Mouse (Mus musculus): ENCODE measurements around the gene Ginm1.

The Ginm1 gene

DNA sequence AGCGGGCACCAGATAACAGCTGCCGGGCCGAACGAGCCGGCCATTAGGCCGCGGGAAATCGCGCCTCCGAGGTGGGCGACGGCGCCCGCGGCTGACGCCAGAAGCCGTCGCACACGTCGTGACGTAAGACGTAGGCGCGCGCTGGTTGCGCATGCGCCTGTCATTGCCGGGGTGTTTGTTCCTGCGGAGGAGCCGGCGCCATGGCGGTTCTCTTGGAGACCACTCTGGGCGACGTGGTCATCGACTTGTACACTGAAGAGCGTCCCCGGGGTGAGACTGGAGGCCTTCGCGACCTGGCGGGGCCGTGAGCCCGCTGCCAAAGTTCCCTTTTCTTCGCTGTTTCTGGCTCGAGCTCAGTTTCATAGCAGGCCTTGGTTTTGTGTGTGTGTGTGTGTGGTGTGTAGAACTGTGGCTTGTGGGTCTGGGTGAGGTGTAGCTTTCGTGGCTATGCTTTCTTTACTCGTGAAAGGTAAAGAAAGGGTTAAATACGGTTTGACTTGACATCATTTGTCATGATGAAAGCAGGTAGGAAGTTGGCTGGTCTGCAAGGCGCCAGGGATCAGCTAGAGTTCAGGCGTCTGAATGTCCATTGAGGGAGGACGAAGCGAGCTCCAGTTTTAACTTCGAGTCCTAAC, at the start of gene Ginm1, which contains the start of gene Ppil4:
Ginm1 (minus strand) TSS at position 74 of the 635 bp plus-strand sequence.
Ppil4 (plus strand) TSS at position 141 of the 635 bp plus-strand sequence.
- DNase-seq (ENCODE audit: low spot score in 2 of 2): peak; percentile 70 to 85

- peak; percentile 3 to 32 for DNase-seq (ENCODE audit: low spot score in 2 of 2)
Observed at GRCm38 (mm10) chr10:7841571-7842080, 49.0 kb upstream of the Ginm1 start.

DNA sequence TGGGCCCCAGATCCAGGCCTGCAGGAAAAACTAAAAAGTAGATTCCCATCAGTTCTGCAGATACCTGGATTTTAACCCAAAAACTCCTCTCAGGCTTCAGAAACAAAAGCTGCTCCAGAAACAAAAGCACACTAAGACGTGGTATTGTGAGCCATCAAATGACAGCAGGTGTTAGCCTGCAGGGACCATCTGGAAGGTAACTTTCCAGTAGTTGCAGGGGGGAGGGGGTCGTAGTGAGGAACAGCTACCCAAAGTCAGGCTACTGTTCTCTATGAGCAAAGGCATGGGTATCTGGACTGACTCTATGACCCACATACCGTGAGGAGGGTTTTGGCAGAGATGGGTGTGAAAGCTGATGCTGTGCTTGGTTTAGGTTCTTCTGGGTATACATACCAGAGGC, 48.2 kb upstream of the Ginm1 start:
- DNase-seq (ENCODE audit: low spot score in 2 of 2): no peak

- no peak for DNase-seq (ENCODE audit: low spot score in 2 of 2)
Observed at GRCm38 (mm10) chr10:7840353-7840733, 47.7 kb upstream of the Ginm1 start.

DNA sequence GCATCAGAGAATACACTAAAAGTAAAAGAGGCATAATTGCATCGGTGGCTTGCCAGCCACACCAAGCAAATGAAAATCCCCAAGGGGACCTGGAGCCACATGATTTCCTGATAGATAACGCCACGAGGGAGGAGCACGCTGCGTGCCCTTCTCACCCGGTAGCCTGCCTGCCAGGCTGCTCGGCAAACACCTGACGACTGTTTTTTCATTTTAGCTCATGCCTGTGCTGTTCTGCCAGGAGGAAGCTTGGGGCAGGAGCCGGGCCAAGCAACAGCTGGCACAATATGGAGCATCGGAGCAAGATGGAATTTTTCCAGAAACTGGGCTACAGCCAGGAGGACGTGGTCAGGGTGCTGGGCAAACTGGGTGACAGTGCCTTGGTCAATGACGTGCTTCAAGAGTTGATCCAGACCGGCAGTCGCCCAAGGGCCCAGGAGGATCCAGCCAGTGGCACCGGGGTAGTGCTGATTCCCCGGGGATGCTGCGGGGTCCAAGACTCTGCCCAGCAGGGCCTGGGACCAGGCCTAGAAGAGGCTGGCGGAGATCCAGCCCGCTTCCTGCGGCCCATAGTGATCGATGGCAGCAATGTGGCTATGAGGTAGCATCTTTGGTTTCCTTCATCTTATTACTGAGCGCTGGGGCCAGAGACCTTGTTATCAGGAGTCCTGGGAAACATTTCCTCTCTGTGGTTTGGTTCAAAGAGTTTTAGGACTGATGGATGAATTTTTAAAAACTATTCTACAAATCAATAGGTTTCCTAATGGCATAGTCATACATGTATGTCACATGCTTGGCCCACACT, 47.1 kb upstream of the Ginm1 start:
- DNase-seq (ENCODE audit: low spot score in 2 of 2): no peak

GRCm38 (mm10) chr10:7838874-7839421, 46.3 kb upstream of the Ginm1 start:
- DNase-seq (ENCODE audit: low spot score in 2 of 2): no peak

DNA sequence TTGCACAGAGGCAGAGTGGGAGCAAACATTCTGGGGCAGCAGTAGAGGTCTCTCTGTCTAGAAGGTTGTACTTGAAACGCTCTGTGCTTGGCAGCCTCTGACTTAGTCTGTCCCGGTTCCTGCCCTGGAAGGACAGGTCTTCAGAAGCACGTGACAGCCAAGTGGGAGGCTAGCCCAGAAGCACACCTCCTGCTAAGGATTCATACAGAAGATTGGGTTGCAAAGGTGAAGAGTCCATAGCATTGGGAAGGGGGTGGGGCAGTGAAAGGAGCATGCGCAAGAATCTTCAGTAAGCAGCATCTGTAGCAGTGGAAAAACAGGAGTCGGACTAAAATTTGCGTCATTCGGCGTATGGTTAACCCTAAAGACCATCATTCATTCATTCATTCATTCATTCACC, 45.4 kb upstream of the Ginm1 start:
- no peak for DNase-seq (ENCODE audit: low spot score in 2 of 2)

DNA sequence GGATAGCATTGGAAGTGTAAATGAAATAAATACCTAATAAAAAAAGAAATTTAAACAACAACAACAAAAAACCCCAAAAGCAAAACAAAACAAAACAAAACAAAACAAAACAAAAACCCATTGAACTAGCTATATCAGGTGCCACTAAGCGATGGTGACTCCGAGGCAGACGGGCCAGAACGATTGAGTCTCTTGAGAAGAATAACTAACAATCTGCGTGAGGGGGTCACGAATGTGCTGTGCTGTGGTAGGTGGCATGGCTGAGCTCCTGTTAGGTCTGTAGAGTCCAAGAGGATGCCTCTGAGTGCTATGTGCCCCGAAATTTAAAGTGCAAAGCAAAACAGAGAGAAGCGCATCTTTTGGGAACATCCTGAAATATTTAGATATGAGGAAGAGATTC, 44.8 kb upstream of the Ginm1 start:
- no peak for DNase-seq (ENCODE audit: low spot score in 2 of 2)

DNA sequence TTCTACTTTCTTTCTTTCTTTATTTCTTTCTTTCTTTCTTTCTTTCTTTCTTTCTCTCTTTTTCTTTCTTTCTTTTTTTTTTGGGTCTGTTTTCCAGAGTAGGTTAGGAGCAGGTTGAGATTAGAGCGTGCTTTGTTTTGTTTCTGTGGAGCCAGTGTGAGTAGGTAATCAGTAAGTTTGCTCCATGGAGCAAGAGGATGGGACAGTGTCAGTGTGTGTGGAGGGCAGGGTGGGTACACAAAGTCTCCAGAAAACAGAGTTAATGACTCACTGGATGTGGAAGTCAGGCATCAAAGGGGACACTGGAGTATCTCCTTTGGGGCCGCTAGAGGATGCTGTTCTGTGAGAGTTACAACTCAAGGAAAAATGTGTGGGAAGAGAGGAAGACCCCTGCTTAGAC, 44.3 kb upstream of the Ginm1 start:
- no peak for DNase-seq (ENCODE audit: low spot score in 2 of 2)

- DNase-seq (ENCODE audit: low spot score in 2 of 2): no peak
Observed at GRCm38 (mm10) chr10:7834671-7835225, 42.1 kb upstream of the Ginm1 start.

DNA sequence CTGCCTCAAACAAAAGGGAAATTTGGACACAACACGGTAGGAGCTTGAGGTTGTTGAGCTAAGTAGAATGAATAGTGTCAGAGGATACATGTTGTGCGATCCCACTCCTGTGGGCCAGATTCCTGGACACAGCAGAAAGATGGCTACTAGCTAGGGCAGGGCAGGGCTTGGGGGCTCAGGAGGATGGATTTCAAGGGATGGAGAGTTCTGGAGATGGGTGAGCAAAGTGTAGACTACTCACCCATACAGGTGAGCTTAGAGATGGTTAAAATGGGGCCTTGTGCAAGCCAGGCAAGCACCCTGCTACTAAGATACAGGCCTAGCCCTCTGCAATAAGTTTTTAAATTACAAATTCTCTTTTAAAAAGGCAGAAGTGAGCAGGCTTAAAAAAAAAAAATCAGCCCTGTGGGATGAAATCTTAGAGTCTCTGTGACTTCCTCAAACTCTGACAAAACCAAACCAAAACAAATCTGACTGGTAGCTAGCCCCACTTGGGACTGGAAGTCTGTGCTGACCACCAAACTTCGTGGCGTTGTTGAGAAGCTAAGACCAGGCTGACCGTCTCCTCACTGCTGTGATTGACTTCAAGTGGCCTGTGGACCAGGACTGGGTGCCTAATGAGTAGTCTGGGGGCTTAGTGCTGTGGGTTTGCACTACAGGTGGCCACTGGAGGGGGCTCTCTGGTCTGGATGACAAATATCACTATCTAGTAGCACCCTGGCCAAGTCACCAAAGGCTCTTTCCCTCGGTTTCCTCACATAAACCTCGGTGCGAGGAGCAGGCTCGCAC, 40.9 kb upstream of the Ginm1 start:
- no peak for DNase-seq (ENCODE audit: low spot score in 2 of 2)

- DNase-seq (ENCODE audit: low spot score in 2 of 2): no peak
Observed at GRCm38 (mm10) chr10:7832171-7832676, 39.6 kb upstream of the Ginm1 start, which contains the start of gene Zc3h12d. Zc3h12d (plus strand) TSS chr10:7832470.

- DNase-seq (ENCODE audit: low spot score in 2 of 2): no peak
Observed at GRCm38 (mm10) chr10:7826106-7826505, 33.5 kb upstream of the Ginm1 start.

GRCm38 (mm10) chr10:7825281-7825665, 32.6 kb upstream of the Ginm1 start:
- no peak for DNase-seq (ENCODE audit: low spot score in 2 of 2)

DNA sequence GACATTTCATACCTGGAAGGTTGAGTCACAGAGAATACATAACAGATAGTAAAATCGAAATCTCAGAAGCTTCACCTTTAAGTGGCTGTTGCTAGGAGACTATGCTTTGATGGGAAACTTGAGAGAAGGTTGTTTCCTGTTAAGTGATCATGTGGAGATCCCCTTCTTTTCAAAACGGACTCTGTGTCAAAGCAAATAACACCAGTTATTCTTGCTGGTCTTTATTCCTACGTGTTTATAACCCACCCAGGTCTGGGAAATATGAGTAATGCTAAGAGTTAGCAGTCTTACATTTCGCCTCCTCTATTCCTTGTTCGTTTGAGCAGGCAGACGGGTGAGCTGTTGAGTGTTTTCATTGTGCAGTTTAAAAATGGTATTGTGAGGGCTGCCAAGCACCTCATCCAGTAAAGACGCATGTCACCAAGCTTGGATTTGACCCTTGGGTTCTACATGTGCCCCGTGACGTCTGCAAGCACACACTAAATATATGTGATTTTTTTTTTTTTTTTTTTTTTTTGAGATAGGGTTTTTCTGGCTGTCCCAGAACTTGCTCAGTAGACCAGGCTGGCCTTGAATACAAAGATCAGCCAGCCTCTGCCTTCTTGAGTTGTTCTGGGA, 32.1 kb upstream of the Ginm1 start:
- no peak for DNase-seq (ENCODE audit: low spot score in 2 of 2)

DNA sequence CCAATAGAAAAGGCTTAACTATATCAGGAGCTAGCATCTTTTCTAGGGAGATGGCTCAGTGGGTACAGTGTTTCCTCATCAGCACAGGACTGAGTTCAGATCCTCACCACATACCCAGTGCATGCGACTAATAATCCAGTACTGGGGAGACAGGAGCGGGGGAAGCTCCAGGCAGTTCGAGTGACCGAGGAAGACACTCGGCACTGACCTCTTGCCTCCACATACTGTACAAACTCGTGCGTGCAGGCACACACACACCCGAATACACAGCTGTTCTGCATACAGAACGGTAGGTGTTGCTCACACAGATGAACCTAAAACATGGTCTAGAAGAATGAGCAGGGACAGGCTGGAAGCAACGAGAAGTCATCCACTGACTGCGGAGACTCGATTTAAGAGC, 29.4 kb upstream of the Ginm1 start:
- DNase-seq (ENCODE audit: low spot score in 2 of 2): no peak

DNA sequence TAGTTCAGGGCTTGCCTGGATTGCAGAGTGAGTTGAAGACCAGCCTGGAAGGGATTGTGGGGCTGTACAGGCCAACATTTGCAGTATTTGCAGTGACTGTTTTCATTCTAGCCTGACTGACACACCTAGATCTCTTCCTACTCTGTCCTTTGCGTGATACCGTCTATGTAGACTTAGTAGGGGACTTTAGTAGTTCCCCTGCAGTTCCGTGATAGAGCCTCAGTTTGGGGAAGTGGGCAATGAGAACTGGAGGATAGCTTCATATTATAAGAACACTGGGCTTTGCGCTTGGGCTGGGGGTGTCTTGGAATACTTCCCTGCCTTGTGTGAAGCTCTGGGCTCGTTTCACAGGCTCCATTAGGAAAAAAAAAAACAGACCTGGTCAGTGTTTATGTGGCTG, 27.5 kb upstream of the Ginm1 start:
- DNase-seq (ENCODE audit: low spot score in 2 of 2): no peak

DNA sequence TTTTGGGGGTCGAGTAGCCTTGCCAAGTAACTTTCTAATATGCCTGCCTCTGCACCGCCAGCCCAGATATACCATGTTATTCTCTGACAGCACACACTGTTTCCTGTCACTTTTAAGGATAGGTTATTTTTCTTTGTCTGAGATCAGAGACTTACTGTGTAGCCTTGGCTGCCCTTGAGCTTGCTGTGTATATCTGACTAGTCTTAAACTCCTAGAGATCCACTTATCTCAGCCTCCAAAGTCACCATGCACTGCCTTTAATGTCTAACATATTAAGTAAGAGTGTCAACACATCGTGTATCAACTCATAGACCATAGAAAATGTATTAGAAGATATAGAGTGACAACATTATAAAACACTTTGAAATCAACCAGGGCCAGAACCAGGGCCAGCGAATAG, 27.0 kb upstream of the Ginm1 start:
- DNase-seq (ENCODE audit: low spot score in 2 of 2): no peak

DNA sequence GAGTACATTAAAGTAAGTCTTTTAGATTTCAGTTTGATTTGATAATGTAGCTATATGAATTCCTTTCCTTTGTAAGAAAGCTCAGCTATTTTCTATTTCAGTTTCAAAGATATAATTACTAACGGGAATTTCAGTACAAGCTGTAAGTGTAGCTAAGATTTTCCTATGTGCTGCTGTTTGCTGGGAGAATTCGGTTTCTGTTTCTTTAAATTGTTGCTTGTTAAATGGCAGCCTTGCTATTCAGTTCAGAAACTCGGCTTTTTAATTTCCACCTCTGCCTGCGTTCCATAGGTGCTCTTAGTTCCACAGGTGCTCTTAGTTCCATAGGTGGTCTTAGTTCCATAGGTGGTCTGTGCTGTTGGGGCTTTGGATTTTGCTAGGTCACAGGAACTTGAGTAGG, 26.5 kb upstream of the Ginm1 start:
- DNase-seq (ENCODE audit: low spot score in 2 of 2): no peak

DNA sequence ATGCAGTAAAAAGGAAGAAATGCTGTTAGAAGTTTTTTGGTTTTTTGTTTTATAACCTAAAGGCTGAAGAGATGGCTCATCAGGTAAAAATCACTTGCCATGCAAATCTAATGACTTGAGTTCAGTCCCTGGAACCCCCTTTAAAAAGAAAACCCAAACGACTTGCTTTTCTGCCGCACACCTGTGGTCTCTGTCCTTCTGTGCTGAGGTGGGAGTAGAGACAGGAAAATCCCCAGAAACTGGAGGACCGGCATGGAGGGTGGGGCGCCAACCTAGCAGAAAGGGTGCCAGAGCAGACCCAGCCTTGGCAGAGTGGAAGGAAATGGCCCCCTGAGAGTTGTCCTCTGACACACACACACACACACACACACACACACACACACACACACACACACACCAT, 26.1 kb upstream of the Ginm1 start:
- no peak for DNase-seq (ENCODE audit: low spot score in 2 of 2)

DNA sequence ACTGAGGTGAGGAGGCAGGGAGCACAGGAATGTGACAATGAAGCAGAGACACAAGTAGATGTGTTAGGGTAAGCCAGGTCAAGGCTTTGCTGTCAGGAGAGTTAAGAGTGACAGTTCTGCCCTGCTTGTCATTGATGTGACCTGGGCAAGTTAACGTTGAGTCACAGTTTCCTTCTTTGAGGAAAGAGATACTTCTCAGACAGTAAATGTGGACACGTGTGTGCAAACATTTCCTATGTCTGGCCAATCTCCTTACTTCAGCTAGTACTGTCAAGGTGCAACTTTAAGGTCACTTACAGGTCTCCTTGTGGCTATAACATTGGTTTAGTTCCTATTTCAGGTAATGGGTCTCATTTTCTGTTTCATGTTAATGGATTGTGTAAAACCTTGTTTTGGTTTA, 23.9 kb upstream of the Ginm1 start:
- no peak for DNase-seq (ENCODE audit: low spot score in 2 of 2)
